Mouse (Mus musculus) right cerebral cortex, postnatal 14 days (tissue): ENCODE data around the gene Pdp2.
"Not testable (repeated sequence)": the region's sequence is repeated elsewhere in the genome, so short reads cannot be mapped to it uniquely, and the experiment has no call there.

ENCODE experiments used
- DNase-seq: peaks from one replicate; pipeline ENCODE4 v3.0.0; 2022

The Pdp2 gene

DNA sequence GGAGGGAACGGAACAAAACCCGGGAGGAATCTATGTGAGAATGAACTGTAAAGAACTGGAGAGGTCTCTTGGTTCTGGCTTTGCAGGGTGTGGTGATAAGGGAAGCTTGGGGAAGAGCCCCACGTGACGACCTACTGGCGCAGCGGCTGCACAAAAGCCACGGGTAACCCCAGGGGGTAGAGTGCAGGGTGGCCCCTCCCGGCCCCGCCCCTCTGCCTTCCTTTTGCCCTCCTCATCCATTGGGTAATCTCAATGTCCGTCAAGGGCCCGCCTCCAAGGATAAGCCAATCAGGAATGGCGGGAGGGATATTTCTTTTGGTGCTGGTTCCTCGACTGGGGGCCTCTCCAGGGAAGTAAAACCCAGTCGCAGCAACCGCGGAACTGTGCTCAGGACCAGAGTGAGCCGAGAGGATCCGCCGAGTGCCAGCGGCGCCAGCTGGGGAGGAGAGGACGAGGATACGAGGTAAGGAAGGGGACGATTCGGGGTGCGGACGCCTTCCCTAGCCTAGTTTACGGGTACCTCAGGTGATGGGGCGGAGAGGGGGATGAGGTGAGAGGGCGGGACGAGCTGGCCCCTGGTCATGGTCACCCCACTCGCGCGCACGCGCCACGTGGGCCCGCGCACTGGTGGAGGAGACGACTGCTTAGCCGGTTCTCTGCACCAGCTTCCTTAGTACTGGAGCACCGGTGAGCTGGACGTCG, at the start of gene Pdp2:
Pdp2 (plus strand) TSS at position 319 of the 702 bp plus-strand sequence.
- DNase-seq: peak; percentile 77

DNA sequence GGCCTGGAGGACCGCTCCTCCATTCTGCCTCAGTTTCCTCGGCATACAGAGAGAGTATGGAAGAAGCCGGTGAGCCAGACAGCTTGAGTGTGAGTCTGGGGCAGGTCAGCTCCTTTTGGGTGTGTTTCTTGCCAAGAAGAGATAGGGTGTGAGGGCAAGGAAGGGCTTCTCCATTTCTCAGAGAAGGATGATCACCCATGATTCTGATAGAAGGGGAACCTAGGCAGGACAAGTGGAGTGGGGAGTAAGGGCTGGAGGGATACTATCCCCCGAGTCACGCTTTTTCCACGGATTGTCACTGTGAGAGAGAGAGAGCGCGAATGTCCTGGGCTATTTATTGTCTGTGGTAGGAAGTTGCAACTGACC, 49.8 kb upstream of the Pdp2 start:
- DNase-seq: no peak

DNA sequence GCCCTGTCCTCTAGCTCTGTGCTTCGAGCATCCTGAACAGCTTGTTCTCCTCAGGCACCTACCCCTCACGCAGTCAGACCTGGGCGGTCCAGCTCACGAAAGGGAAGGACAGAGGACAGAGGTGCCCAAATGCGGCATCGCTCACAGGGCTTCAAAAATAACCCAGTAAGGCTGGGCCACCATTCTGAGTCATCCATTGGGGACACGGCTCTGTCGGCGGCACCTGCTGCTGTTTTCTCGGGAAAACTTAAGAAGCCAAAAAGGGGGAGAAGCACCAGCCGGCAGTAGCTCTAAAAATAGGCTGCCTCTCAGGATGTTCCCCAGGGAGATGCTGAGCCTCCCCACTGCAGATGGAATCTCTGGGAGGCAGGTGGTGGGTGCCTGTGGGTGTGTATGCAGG, 49.1 kb upstream of the Pdp2 start:
- peak; percentile 65 for DNase-seq

DNA sequence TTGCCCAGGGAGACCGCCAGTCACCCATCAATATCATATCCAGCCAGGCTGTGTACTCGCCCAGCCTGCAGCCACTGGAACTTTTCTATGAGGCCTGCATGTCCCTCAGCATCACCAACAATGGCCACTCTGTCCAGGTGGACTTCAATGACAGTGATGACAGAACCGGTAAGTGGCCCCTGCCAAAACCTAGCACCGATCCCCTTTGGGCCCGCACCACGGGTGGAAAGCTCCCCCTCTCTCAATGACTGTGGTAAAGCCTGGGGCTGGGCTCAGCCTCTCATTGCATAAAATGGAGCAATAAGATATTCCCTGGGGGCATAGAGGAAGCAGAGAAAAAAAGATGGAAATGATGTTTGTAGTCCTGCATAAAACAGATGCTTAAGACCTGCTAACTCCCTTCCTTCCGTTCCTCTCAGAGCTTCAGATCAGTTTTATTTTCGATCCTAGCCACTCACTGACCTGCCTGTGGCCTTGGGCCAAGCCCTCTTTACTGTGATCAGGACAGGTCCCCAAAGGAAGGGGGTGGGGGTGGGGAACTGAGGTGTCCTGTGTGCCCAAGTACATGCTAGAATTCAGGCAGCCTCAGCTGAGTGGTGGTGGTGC, 47.7 kb upstream of the Pdp2 start:
- no peak for DNase-seq

GRCm38 (mm10) chr8:104555191-104555590, 36.1 kb upstream of the Pdp2 start:
- no peak for DNase-seq

- no peak for DNase-seq
Measured at GRCm38 (mm10) chr8:104557226-104557625, 34.0 kb upstream of the Pdp2 start.

GRCm38 (mm10) chr8:104560731-104561130, 30.5 kb upstream of the Pdp2 start:
- no peak for DNase-seq

DNA sequence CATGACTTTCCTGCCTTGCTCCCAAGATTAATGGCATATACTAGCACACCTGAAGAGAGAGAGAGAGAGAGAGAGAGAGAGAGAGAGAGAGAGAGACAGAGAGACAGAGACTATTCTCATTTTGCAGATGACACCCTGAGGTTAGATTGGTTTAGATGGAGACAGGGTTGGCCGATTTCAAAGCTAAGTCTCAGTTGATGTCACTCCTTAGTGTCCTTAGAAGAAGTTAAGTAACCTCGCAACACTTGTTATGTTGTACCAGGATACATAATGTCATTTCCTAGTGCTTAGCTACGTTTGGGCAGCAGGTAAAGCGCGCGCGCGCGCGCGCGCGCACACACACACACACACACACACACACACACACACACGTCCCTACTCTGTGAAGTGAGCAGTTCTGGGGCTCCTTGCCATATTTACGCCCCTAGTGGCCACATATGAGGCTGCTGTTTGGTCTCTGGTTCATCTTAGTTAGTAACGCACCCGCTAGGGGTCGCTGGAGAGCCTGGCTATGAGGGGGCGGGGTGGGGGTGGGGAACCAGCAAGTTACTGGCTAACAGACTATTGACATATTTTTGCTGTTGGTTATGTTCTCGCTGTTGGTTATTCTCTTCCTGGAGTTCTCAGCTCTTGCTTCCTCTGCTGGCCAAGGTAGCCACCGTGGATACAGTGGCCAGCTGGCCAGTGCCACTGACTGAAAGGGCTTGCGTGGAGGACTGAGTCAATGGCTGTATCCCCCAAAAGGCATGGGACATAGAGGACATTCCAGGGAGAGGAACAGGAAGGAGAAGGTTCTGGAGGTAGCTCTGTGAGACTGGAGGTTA, 26.4 kb upstream of the Pdp2 start:
- peak; percentile 89 for DNase-seq

DNA sequence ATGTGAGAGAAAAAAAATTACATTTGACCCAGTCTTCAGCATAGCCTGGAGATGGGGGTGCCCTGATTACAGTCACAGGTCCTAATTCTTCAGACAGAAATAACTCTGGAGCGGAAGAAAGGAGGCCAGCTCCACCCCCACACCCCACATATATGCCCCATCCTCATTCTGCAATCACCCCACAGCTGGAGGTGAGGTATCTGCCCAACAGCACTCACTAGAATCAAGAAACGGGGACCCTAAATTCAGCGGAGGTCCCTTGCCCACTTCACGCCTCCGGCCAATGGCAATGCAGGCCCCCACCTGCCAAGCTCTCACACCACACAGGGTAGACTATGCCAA, 25.8 kb upstream of the Pdp2 start:
- DNase-seq: no peak

- no peak for DNase-seq
Measured at GRCm38 (mm10) chr8:104569559-104569958, 21.7 kb upstream of the Pdp2 start.

DNA sequence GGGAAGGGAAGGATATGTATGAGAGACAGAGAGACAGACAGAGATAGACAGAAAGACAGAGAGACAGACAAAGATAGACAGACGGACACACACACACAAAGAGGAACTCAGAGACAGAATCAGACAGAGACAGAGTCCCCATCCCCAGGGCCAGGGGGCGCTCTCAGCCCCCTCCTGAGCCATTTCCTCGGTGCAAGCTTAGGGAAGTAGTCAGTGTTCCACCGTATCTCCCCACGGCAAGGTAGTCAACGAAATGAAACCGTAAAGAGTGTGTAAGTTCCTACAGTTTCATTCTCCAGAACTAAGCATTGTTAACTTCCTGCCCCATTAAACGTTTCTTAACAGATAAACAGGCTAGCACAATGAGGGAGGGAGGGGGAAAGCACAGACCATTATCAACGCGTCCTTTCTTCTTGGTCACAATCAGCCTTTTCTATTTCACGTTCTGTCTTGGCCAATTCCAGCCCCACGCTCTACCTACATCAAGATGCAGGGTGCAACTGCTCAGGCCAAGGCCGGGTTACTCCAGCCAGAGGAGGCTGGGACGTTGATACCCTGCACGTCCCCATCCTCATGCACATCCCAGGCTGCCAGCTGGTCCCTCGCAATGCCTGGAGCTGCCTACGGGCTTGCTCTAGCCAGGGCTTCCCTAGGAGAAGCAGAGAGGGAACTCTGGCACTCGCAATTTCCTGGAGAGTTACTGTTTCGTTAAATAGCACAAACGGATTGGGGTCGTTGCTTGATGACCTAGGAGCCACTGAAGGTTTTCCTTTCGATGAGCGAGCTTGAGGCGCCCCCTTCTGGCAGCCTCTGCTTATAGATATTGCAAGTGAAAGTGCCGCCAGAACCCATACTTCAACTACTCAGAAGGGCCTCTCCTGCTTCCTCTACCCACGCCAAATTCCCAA, 20.6 kb upstream of the Pdp2 start:
- peak; percentile 82 for DNase-seq

- no peak for DNase-seq
Measured at GRCm38 (mm10) chr8:104576820-104577219, 14.4 kb upstream of the Pdp2 start.

GRCm38 (mm10) chr8:104577606-104578005, 13.6 kb upstream of the Pdp2 start:
- DNase-seq: not testable (repeated sequence)

- DNase-seq: no peak
Measured at GRCm38 (mm10) chr8:104584522-104584921, 6.7 kb upstream of the Pdp2 start.

DNA sequence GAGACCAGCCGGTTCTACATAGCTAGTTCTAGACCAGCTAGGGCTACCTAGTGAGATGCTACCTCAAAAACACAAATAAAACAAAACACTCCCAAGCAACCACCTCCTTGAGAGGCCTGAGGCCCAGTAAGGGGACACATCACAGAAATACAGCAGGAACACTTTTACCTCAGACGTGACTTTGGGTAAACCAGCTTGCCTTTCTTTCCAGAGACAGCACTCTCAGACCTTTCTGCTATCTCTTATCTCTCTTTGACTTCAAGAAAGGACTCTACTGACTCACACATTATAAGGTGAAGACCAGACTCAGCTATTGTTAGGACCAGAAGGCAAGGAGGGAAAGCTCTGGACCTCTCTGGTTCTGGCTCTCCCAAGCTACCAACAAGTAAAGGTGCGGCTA, 967 bp upstream of the Pdp2 start:
- no peak for DNase-seq

GRCm38 (mm10) chr8:104591856-104592255, 605 bp downstream of the Pdp2 start:
- DNase-seq: no peak

DNA sequence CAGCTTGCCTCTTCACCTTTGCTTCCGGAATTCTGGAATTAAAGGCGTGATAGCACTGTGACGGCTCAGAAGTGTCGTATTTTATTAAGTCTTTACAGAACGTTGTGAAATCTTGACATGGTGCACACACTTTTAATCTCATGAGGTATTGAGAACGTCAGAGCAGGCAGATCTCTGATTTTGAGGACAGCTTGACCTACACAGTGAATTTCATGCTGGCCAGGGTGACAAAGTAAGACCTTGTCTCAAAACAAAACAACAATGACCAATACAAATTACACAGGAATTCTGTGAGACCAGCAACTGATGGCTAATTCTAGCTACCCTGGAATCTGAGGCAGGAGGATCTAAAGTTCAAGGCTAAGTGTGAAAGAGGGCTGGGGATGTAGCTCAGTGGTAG, 1.3 kb downstream of the Pdp2 start:
- no peak for DNase-seq

GRCm38 (mm10) chr8:104593536-104594325, 2.5 kb downstream of the Pdp2 start:
- DNase-seq: no peak

DNA sequence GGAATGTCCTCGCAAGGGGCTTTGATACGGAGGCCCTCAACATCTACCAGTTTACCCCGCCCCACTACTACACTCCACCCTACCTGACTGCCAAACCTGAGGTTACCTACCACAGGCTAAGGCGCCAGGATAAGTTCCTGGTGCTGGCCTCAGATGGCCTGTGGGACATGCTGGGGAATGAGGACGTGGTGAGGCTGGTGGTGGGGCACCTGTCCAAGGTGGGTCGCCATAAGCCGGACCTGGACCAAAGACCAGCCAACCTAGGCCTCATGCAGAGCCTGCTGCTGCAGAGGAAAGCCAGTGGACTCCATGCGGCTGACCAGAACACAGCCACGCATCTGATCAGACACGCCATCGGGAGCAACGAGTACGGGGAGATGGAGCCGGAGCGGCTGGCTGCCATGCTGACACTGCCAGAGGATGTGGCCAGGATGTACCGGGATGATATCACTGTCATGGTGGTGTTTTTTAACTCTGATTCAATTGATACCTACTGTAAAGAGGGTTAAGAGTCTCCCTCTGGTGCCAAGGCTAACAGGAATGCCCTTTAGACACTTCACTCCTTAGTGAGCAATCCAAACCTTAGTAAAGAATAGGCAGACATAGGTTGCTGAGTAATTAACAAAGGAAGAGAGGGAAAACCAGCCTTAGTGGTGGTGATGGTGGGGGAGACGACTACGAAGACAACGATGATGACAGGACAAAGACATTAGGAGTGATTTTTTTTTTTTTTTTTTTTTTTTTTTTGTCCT, 3.5 kb downstream of the Pdp2 start:
- no peak for DNase-seq

GRCm38 (mm10) chr8:104595773-104596536, 4.7 kb downstream of the Pdp2 start:
- no peak for DNase-seq

DNA sequence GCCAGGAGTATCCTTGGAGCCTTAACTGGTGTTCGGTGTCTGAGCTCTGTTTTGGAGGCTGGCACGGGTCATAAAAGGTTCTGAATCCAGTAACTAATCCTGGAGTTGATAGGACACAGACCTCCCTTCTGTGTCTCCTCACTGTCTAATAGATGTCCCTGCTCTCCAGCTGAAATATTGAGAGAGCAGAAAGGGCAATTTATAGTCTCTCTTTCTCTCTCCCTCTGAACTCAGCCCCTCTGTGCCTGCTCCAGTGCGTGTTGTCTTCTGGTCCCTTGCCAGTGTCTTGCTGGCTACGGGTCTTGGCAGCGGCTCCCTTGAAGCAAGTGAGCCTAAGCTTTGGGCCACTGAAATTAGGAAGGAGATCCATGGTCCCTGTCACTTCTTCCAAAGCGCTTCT, 6.4 kb downstream of the Pdp2 start:
- no peak for DNase-seq
